Mouse (Mus musculus) lung, postnatal 0 days (tissue): ENCODE measurements around the gene Zbtb7a.

Experiments used
- CTCF ChIP-seq: IDR thresholded peaks from 2 replicates; pipeline ENCODE4 v1.5.1; 2016; ENCODE audit warnings: antibody characterized with exemption, mild to moderate bottlenecking
- EP300 ChIP-seq: IDR thresholded peaks from 2 replicates; pipeline ENCODE4 v1.6.1; 2016; ENCODE audit warnings: antibody characterized with exemption, mild to moderate bottlenecking, control low read depth

- TF ChIP-seq CTCF: 0 out of 2 replicates have a peak, but pooled peaks have one; percentile 11
- TF ChIP-seq EP300: peak; percentile 65
These were observed 47.6 kb downstream of the Zbtb7a start, which contains the start of gene Dapk3 for GRCm38 (mm10) chr10:81182336-81183333.
